16 mouse cellular contexts compared by ENCODE assay signal in the genomic region with DNA sequence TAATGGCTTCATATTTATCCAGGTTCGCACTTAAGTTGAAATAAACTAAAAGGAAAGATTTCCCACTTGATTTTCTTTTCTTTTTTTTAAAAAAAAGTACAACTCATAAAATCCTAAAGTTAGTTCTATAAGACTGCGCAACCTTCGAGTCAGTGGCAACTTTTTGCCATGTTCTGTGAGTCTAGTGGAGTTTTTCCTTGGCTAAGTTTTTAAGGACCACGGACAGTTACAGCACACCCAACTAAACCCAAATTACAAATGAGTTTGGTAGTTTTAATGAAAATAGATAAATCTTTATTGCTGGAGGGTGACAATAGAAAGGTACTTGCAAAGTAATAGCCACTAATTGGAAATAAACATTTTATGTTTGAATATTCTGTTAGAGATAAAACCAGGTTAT.
"Had no signal": no experiment of that assay in that cellular context is flagged by ENCODE, and none has a peak within 500 bp of the region (broad histone marks: within the 10 kb centered on the region; RNA-seq: fewer than 3 reads in every experiment).

No protein-coding gene starts in this region.

- H3K4me2 ChIP-seq: limb, embryonic 12.5 days; liver, embryonic 13.5 days; midbrain, embryonic 13.5 days; neural tube, embryonic 15.5 days; stomach, embryonic 15.5 days had no signal

- H3K27me3 ChIP-seq: limb, embryonic 12.5 days; liver, embryonic 13.5 days; midbrain, embryonic 13.5 days; neural tube, embryonic 15.5 days; stomach, embryonic 15.5 days had no signal

- H3K36me3 ChIP-seq: limb, embryonic 12.5 days; liver, embryonic 13.5 days; midbrain, embryonic 13.5 days; neural tube, embryonic 15.5 days; stomach, embryonic 15.5 days had no signal

- H3K27ac ChIP-seq: layer of hippocampus, adult 2 months; limb, embryonic 12.5 days; liver, embryonic 13.5 days; midbrain, embryonic 13.5 days; neural tube, embryonic 15.5 days; stomach, embryonic 15.5 days had no signal

- H3K4me1 ChIP-seq: limb, embryonic 12.5 days; liver, embryonic 13.5 days; midbrain, embryonic 13.5 days; neural tube, embryonic 15.5 days; stomach, embryonic 15.5 days had no signal

- DNase-seq: kidney, adult 8-10 months; kidney, postnatal 4 days; liver; liver, embryonic 13.5 days; liver, postnatal 0 days; lung, postnatal 36 days; right cerebral cortex, postnatal 4 days; spleen, adult 18-20 months; thymus, postnatal 36 days had no signal

- H3K4me3 ChIP-seq: layer of hippocampus, adult 2 months; limb, embryonic 12.5 days; liver, embryonic 13.5 days; midbrain, embryonic 13.5 days; myocyte; neural tube, embryonic 15.5 days; stomach, embryonic 15.5 days had no signal

- H3K9ac ChIP-seq: limb, embryonic 12.5 days; liver, embryonic 13.5 days; liver, postnatal 0 days; midbrain, embryonic 13.5 days; neural tube, embryonic 15.5 days; stomach, embryonic 15.5 days had no signal

- ATAC-seq: liver, postnatal 0 days; lung, postnatal 0 days; midbrain, embryonic 13.5 days had no signal

- H3K9me3 ChIP-seq: limb, embryonic 12.5 days; liver, embryonic 13.5 days; midbrain, embryonic 13.5 days; neural tube, embryonic 15.5 days; stomach, embryonic 15.5 days had no signal
